Mouse (Mus musculus) thymus, adult 2 months (tissue): ENCODE data around the gene Ppp1r12a.

Source experiments
- CTCF ChIP-seq: fragments of 200-500 bp; IDR thresholded peaks from 2 replicates; pipeline ENCODE4 v1.5.1; 2012; ENCODE audit warnings: mild to moderate bottlenecking, control low read depth, low read length, moderate library complexity, borderline replicate concordance; ENCODE audit not compliant: control insufficient read depth, poor library complexity, insufficient read depth; ENCODE audit errors: extremely low read depth
- POLR2A ChIP-seq: fragments of 200-500 bp; IDR thresholded peaks from 2 replicates; pipeline ENCODE4 v1.6.1; 2012; ENCODE audit warnings: mild to moderate bottlenecking, low read length, control low read depth, moderate library complexity; ENCODE audit not compliant: control insufficient read depth, poor library complexity, insufficient read depth; ENCODE audit errors: extremely low read depth

DNA sequence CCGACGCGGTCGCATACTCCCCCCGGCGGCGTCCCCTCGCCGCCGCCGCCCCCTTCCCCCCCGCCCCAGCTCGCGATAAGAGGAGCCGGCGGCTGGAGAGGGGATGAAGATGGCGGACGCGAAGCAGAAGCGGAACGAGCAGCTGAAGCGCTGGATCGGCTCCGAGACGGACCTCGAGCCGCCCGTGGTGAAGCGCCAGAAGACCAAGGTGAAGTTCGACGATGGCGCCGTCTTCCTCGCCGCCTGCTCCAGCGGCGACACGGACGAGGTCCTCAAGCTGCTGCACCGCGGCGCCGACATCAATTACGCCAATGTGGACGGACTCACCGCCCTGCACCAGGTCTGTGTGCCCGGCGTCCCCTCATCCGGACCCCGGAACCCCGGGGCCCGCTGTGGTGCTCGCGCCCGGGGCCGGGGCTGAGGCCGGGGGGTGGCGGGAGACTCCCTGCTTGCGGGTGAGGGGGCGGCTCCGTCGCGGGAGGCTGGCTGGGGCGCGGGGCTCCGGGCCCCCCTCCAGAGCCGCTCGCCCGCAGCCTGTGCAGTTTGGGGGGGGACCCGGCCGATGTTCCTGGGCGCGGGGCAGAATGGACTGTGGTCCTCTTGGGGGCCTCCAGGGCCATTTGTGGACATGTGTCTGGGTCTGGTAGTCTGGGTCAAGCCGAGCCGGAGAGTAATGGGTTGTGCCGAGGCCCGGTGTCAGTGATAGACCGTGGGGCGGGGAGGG lies 466 bp downstream of the Ppp1r12a start:
- TF ChIP-seq CTCF = no peak
- no peak for TF ChIP-seq POLR2A
